Mouse (Mus musculus): ENCODE results near the gene Ckmt2. TPM values are rescaled to one million over a fixed set of nuclear protein-coding genes. Genes with fewer than 3 reads are reported as not detected.

The Ckmt2 gene
- polyA plus RNA-seq, 1 experiment from 2014 or later, result not detected

Other genes with a start within 250 kb of the Ckmt2 start
- 1.2 and 1.4 TPM in 2 replicates for gene Acot12, start 135.4 kb downstream of the Ckmt2 start, polyA plus RNA-seq (2016; fragmentation: Nextera tagmentation; extraction: Ambion mirVana)
- 16.5 and 16.8 TPM in 2 replicates for gene Zcchc9, start 69.2 kb downstream of the Ckmt2 start, polyA plus RNA-seq (2016; fragmentation: Nextera tagmentation; extraction: Ambion mirVana)